Mouse (Mus musculus) bone marrow, adult 2 months (tissue): ENCODE measurements around the gene Wdr24. TPM values are rescaled to one million over a fixed set of nuclear protein-coding genes. Genes with fewer than 3 reads are reported as not detected.
"Not testable (repeated sequence)": the region's sequence is repeated elsewhere in the genome, so short reads cannot be mapped to it uniquely, and the experiment has no call there.

Experiments used
- H3K27ac ChIP-seq: fragments of 200-500 bp; 2 replicates; pipeline ENCODE4 v1.5.1; 2012; ENCODE audit warnings: low read depth, mild to moderate bottlenecking, control low read depth, inconsistent platforms, low read length; ENCODE audit not compliant: control insufficient read depth, poor library complexity, insufficient read depth
- H3K4me1 ChIP-seq: fragments of 200-500 bp; 2 replicates; pipeline ENCODE4 v1.6.1; 2011; ENCODE audit warnings: low read length; ENCODE audit not compliant: control insufficient read depth, insufficient read depth
- H3K4me3 ChIP-seq: fragments of 200-500 bp; replicated peaks from 2 replicates; pipeline ENCODE3; 2011; ENCODE audit warnings: mild to moderate bottlenecking, low read depth, low read length, control low read depth; ENCODE audit not compliant: control insufficient read depth
- CTCF ChIP-seq: fragments of 200-500 bp; IDR thresholded peaks from 2 replicates; pipeline ENCODE4 v1.5.1; 2011; ENCODE audit warnings: low read length, control low read depth; ENCODE audit not compliant: control insufficient read depth, insufficient read depth
- POLR2A ChIP-seq: fragments of 200-500 bp; IDR thresholded peaks from 2 replicates; pipeline ENCODE4 v1.6.1; 2011; ENCODE audit warnings: low read depth, mild to moderate bottlenecking, control low read depth, low read length, borderline replicate concordance; ENCODE audit not compliant: control insufficient read depth
- WGBS: fragments of 180-500 bp; shearing (Covaris S2); methylation state at CpG from one replicate; pipeline ENCODE4 v1.1.7; 2018; 5-methylcytosine and 5-hydroxymethylcytosine counted together
- polyA plus RNA-seq: library from polyadenylated mRNA; stranded (reverse); fragments of >200 nt; gene quantifications from 2 replicates; pipeline ENCODE4 v1.2.4, GENCODE M21; 2011; ENCODE audit warnings: low replicate concordance; ENCODE audit not compliant: missing spikeins, insufficient read depth, insufficient read length

The Wdr24 gene
- polyA plus RNA-seq, 1 experiment, result 17.0 TPM

DNA sequence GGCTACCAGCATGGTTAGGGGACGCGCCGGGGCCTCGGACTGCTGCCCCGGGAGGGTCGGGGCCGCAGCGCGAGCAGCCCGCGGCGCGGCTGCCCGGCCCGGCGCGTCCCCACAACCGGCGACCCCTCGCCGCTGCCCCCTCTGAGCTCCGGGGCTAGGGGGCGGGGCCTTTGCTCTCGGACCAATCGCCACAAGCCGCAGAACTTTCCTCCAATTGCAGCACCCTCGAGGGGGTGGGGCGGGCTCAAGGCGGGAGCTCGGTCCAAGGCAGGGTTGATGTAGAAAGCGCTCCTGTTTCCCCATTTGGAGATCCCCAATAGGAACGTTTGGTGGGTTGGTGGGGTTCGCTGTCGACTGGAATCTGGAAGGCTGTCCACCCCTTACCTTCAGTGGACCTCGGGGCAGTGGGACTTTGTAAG lies 26.5 kb upstream of the Wdr24 start, which contains the start of gene Metrn:
Metrn (minus strand) TSS at position 186 of the 419 bp plus-strand sequence.
- peaks cover 5% of the 10 kb centered on the region for H3K4me1 ChIP-seq
- under 1% methylated on average over 35 of the region's 35 CpGs for WGBS
- peak within 1 kb of the TSS; percentile 22; the same call in 1 of the 2 replicates for H3K27ac ChIP-seq
- TF ChIP-seq CTCF, result no peak
- peak; percentile 7; the same call in 1 of the 2 replicates for TF ChIP-seq POLR2A
- peak within 1 kb of the TSS; percentile 67 for H3K4me3 ChIP-seq

- H3K4me3 ChIP-seq, result no peak overlapping the region
- H3K4me1 ChIP-seq, result peaks cover 1% of the 10 kb centered on the region
- TF ChIP-seq CTCF (peak; percentile 75), POLR2A (no peak)
- no peak overlapping the region for H3K27ac ChIP-seq
- 5% methylated on average over 6 of the region's 6 CpGs for WGBS
Measured at GRCm38 (mm10) chr17:25801029-25801428, 22.4 kb upstream of the Wdr24 start.

GRCm38 (mm10) chr17:25802825-25803517 lies 20.5 kb upstream of the Wdr24 start:
- 16% methylated on average over 10 of the region's 10 CpGs for WGBS
- Histone ChIP-seq H3K4me1 (no peaks in the 10 kb centered on the region), H3K27ac (no peak overlapping the region), H3K4me3 (no peak overlapping the region)
- TF ChIP-seq POLR2A (no peak), CTCF (no peak)

DNA sequence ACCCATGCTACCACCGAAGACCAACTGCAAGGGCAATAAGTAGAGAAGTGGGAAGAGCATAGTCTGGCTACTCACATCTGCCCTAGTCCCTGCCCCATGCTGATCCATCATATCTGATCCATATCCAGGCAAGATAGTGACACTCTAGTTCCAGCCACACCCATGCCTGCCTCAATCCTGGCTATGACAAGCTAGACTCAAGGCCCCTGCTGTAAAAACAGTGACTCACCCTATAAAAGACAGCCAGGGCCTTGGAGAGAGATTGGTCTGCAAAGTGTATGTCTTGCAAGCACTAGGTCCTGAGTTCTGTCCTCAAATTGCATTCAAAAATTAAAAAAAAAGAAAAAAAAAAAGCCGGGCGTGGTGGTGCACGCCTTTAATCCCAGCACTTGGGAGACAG lies 16.9 kb upstream of the Wdr24 start:
- Histone ChIP-seq H3K4me1 (no peaks in the 10 kb centered on the region), H3K27ac (no peak overlapping the region), H3K4me3 (no peak overlapping the region)
- WGBS, result 64% methylated on average over 4 of the region's 4 CpGs
- no peak for TF ChIP-seq CTCF
- no peak for TF ChIP-seq POLR2A

GRCm38 (mm10) chr17:25807452-25807851 lies 16.0 kb upstream of the Wdr24 start:
- H3K4me1 ChIP-seq, H3K4me3 ChIP-seq, H3K27ac ChIP-seq: not testable (repeated sequence)
- WGBS, result 21% methylated on average over 2 of the region's 2 CpGs

DNA sequence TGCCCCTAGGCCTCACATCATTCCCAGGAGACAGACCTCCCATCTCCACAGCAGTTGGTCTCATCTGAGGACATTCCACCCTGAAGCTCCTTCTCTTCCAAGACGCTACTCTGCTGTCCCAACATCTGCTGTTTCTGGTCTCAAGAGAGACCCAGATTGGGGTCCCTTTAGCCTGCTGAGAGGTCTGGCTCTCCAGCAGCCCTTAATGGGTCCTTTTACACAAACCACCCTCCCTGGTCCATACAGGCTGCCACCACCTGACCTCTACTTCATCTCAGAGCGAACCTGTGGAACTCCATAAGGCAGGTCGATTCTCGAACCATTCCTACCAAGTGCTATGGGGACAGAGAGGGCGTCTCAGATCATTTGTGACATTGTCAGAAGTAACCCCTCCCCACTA lies 15.4 kb upstream of the Wdr24 start:
- H3K4me1 ChIP-seq, result no peaks in the 10 kb centered on the region
- no peak overlapping the region for H3K4me3 ChIP-seq
- H3K27ac ChIP-seq, result no peak overlapping the region
- WGBS, result 41% methylated on average over 5 of the region's 5 CpGs
- TF ChIP-seq POLR2A, result no peak
- TF ChIP-seq CTCF, result no peak

GRCm38 (mm10) chr17:25808789-25809605 lies 14.4 kb upstream of the Wdr24 start, which contains the start of gene Fbxl16:
Gene Fbxl16, plus strand, starts transcription at chr17:25809085.
- Histone ChIP-seq H3K27ac (no peak within 1 kb of the TSS), H3K4me1 (no peaks in the 10 kb centered on the region), H3K4me3 (no peak within 1 kb of the TSS)
- under 1% methylated on average over 97 of the region's 100 CpGs for WGBS
- TF ChIP-seq CTCF (no peak), POLR2A (no peak)

DNA sequence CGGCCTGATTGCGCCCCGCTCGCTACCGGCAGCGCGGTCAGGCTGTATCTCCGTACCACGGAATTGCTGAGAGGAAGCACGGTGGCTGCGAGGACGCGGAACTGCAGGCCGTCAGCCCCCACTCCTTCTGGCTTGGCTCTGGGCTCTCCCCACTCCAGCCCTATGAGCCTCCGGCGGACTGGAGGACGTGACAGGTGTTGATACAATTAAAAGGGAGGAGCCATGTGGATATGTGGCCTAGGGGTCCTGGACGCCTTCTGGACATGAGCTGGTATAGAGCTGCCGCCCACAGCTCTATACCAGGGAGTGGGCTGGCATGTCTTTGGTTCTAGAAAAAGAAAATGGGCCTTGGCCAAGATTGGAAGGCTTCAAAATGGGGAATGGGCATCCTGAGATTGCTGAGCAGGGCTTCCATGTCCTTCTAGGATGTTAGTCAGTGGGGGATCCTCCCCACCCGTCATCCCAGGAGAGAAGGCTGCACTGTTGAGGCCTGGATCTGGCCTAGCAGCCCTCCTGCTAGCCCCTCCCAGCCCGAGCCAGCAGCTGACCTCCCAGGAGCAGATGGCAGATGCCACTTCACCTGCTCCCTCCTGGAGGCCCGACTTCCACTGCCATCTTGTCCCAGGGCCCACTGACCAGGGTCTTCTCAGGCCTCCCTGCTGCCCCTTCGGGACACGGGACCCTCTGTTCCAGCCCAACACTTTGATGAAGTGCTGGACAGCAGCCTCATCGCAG lies 13.7 kb upstream of the Wdr24 start:
- WGBS, result 14% methylated on average over 25 of the region's 25 CpGs
- no peak for TF ChIP-seq POLR2A
- no peak for TF ChIP-seq CTCF
- Histone ChIP-seq H3K4me1 (no peaks in the 10 kb centered on the region), H3K4me3 (no peak overlapping the region), H3K27ac (no peak overlapping the region)
